Mouse (Mus musculus) hindbrain, postnatal 0 days (tissue): ENCODE measurements around the gene Casp1. TPM values are rescaled to one million over a fixed set of nuclear protein-coding genes. Genes with fewer than 3 reads are reported as not detected.

Experiments
- ATAC-seq: fragments of 200-750 bp; cut with Nextera tagmentation; 2 replicates; pipeline ENCODE4 v1.8.0; 2017; ENCODE audit warnings: mild to moderate bottlenecking, moderate TSS enrichment, moderate library complexity
- DNase-seq: peaks from one replicate; pipeline ENCODE4 v3.0.0-alpha.2; 2015; ENCODE audit warnings: low spot score
- H3K27ac ChIP-seq: fragments of 300-500 bp; sonication (generic); 2 replicates; pipeline ENCODE4 v1.5.1; 2014; ENCODE audit warnings: mild to moderate bottlenecking
- H3K27me3 ChIP-seq: fragments of 300-500 bp; sonication (generic); 2 replicates; pipeline ENCODE4 v1.6.1; 2014; ENCODE audit warnings: low read length, mixed read lengths; ENCODE audit not compliant: insufficient read depth
- H3K36me3 ChIP-seq: fragments of 300-500 bp; sonication (generic); 2 replicates; pipeline ENCODE4 v1.6.1; 2014; ENCODE audit warnings: low read length, mixed read lengths; ENCODE audit not compliant: insufficient read depth
- H3K4me1 ChIP-seq: fragments of 300-500 bp; sonication (generic); 2 replicates; pipeline ENCODE4 v1.6.1; 2014; ENCODE audit warnings: antibody characterized with exemption, low read length, mixed read lengths; ENCODE audit not compliant: insufficient read depth
- H3K4me2 ChIP-seq: fragments of 300-500 bp; sonication (generic); 2 replicates; pipeline ENCODE4 v1.6.1; 2014; ENCODE audit warnings: low read depth, mild to moderate bottlenecking, low read length, moderate library complexity, mixed read lengths
- H3K4me3 ChIP-seq: fragments of 300-500 bp; sonication (generic); 2 replicates; pipeline ENCODE4 v1.5.1; 2014; ENCODE audit warnings: low read length
- H3K9ac ChIP-seq: fragments of 300-500 bp; sonication (generic); replicated peaks from 2 replicates; pipeline ENCODE4 v1.6.1; 2014; ENCODE audit warnings: mild to moderate bottlenecking, low read length, moderate library complexity, mixed read lengths
- H3K9me3 ChIP-seq: fragments of 300-500 bp; sonication (generic); 2 replicates; pipeline ENCODE4 v1.6.1; 2016; ENCODE audit warnings: low read length, mixed read lengths
- CTCF ChIP-seq: IDR thresholded peaks from 2 replicates; pipeline ENCODE4 v1.5.1; 2016; ENCODE audit warnings: antibody characterized with exemption, control low read depth, low read depth
- WGBS: fragments of 180-500 bp; shearing (Covaris S2); extraction: QIAGEN DNeasy Blood & Tissue Kit; methylation state at CpG from one replicate; pipeline ENCODE4 v1.1.7; 2014; 5-methylcytosine and 5-hydroxymethylcytosine counted together
- polyA plus RNA-seq: library from polyadenylated mRNA; unstranded; fragments of >200 nt; fragmentation: Nextera tagmentation; extraction: Ambion mirVana; gene quantifications from 2 replicates; pipeline ENCODE4 v1.2.1, GENCODE M21; 2015
- total RNA-seq: library from RNA; depleted of rRNA; stranded (reverse); fragments of >200 nt; gene quantifications from 2 replicates; pipeline ENCODE4 v1.2.3, GENCODE M21; 2014; rRNA removed

Gene Casp1
- total RNA-seq, result 1.6 TPM in 1 of 2 replicates, not detected in the other
- 1.4 and 1.7 TPM in 2 replicates for polyA plus RNA-seq

DNA sequence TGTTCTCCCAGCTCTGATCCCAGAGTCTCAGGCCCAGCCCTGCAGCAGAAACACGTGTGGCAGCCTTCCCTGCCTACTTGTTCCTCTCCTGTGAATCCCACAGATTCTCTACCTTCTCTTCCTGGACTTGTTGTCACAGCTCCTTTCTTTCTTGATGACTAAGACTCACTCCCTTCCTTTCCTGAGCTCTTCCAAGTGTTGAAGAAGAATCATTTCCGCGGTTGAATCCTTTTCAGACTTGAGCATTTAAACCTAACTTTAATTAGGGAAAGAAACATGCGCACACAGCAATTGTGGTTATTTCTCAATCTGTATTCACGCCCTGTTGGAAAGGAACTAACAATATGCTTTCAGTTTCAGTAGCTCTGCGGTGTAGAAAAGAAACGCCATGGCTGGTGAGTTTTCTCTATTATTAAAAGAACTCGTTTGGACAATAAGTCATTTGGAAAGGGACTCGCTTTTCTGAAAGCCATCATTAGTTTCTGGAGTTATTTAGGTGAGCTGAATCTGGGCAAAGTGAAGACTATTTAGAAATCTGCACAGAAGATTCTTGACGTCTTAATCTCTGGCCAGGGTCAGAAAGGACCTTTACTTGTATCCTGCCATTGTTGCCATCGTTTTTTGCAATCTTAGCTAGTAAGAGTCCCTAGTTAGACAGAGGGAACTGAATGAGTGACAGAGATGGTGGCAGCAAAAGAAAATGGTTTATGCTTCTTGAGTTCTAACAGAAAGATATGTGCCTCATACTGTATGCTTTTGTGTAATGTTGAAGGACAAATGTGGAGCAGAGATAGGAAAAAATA lies at the start of gene Casp1:
Gene Casp1 (plus strand): TSS at position 189 of the 803 bp plus-strand sequence.
- ATAC-seq, result no peak
- Histone ChIP-seq H3K27me3 (no peaks in the 10 kb centered on the region), H3K4me1 (no peaks in the 10 kb centered on the region), H3K4me2 (no peak within 1 kb of the TSS), H3K4me3 (no peak within 1 kb of the TSS), H3K9me3 (no peaks in the 10 kb centered on the region), H3K9ac (no peak within 1 kb of the TSS), H3K27ac (no peak within 1 kb of the TSS), H3K36me3 (no peaks in the 10 kb centered on the region)
- TF ChIP-seq CTCF, result no peak
- 57% methylated on average over 11 of the region's 11 CpGs for WGBS
- no peak for DNase-seq

- DNase-seq, result no peak
- Histone ChIP-seq H3K27me3 (no peaks in the 10 kb centered on the region), H3K36me3 (no peaks in the 10 kb centered on the region), H3K4me1 (no peaks in the 10 kb centered on the region), H3K4me2 (no peak overlapping the region), H3K4me3 (no peak overlapping the region), H3K9ac (no peak overlapping the region), H3K27ac (no peak overlapping the region), H3K9me3 (no peaks in the 10 kb centered on the region)
- no peak for ATAC-seq
- 51% methylated on average over 2 of the region's 2 CpGs for WGBS
- no peak for TF ChIP-seq CTCF
Measured at GRCm38 (mm10) chr9:5263951-5264475, 34.3 kb upstream of the Casp1 start.

DNA sequence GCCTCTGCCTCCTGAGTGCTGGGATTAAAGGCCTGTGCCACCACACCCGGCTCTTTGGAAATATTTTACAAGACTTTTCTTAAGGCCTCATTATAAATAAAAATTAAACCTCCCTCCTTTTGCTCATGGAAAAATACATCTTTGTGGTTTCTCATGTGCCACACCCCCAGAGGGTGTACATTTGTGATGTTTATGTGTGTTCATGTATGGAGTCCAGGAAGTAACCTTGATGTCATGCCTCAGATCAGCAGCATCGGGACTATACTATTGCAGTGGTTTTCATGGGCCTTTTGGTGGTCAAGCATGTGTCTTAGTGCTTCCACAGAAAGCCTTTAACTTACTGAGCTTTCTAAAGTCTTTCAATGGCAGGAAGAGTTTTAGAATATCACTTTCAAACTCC lies 28.0 kb upstream of the Casp1 start:
- H3K4me2 ChIP-seq, result no peak overlapping the region
- H3K27me3 ChIP-seq, result no peaks in the 10 kb centered on the region
- no peak overlapping the region for H3K27ac ChIP-seq
- 90% methylated on average over 2 of the region's 2 CpGs for WGBS
- no peak overlapping the region for H3K4me3 ChIP-seq
- no peak overlapping the region for H3K9ac ChIP-seq
- ATAC-seq (no peak), DNase-seq (no peak)
- no peak for TF ChIP-seq CTCF
- H3K36me3 ChIP-seq, result no peaks in the 10 kb centered on the region
- no peaks in the 10 kb centered on the region for H3K4me1 ChIP-seq
- H3K9me3 ChIP-seq, result no peaks in the 10 kb centered on the region

DNA sequence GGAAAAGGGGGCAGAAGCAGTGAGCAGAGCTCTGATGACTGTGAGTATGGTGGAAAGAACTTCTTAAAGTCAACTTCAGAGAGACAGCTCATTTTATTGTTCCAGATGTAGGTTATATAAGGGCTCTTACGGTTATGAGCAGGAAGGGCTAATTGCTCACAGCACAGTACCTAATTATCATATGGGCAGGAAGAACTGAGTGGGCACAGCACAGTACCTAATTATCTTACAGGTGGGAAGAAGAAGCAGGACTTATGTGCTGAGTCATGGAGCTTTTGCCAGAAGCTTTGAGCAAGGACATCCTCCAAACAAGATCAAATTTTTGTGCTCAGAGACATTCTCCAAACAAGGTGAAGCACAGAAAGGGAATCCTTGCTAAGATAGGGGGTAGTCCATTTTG lies 27.4 kb upstream of the Casp1 start:
- Histone ChIP-seq H3K27ac (no peak overlapping the region), H3K4me2 (no peak overlapping the region), H3K9ac (no peak overlapping the region), H3K4me3 (no peak overlapping the region), H3K4me1 (no peaks in the 10 kb centered on the region), H3K36me3 (no peaks in the 10 kb centered on the region), H3K27me3 (no peaks in the 10 kb centered on the region), H3K9me3 (no peaks in the 10 kb centered on the region)
- ATAC-seq, result no peak
- WGBS, result 79% methylated on average over 1 of the region's 1 CpGs
- no peak for TF ChIP-seq CTCF
- no peak for DNase-seq

GRCm38 (mm10) chr9:5271334-5271845 lies 26.9 kb upstream of the Casp1 start:
- Histone ChIP-seq H3K27ac (no peak overlapping the region), H3K36me3 (no peaks in the 10 kb centered on the region), H3K4me3 (no peak overlapping the region), H3K27me3 (no peaks in the 10 kb centered on the region), H3K4me1 (no peaks in the 10 kb centered on the region), H3K9ac (no peak overlapping the region), H3K4me2 (no peak overlapping the region), H3K9me3 (no peaks in the 10 kb centered on the region)
- TF ChIP-seq CTCF, result no peak
- DNase-seq (no peak), ATAC-seq (no peak)
- 81% methylated on average over 6 of the region's 6 CpGs for WGBS

DNA sequence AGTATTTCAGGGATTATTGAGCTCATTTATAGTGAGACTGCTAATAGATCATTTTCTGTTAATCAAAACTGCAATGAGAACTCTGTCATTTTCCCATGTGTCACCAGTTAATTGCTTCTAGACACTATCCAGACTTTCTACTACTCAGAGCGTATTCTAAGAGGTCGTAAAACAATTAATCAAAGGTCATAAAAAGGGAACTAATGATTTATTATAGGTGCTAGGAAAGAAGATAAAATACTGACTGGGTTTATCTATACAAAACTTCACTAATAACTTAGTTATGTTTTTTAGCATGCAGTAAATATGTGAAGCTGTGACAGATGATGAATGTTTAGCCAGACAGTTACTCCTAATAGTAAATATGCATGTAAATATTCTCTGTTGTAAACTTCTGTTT lies 12.2 kb upstream of the Casp1 start:
- ATAC-seq, result no peak
- no peak for DNase-seq
- Histone ChIP-seq H3K27me3 (no peaks in the 10 kb centered on the region), H3K4me3 (no peak overlapping the region), H3K9me3 (no peaks in the 10 kb centered on the region), H3K4me1 (no peaks in the 10 kb centered on the region), H3K9ac (no peak overlapping the region), H3K36me3 (no peaks in the 10 kb centered on the region), H3K27ac (no peak overlapping the region), H3K4me2 (no peak overlapping the region)
- TF ChIP-seq CTCF, result no peak
- WGBS, result 82% methylated on average over 2 of the region's 2 CpGs

DNA sequence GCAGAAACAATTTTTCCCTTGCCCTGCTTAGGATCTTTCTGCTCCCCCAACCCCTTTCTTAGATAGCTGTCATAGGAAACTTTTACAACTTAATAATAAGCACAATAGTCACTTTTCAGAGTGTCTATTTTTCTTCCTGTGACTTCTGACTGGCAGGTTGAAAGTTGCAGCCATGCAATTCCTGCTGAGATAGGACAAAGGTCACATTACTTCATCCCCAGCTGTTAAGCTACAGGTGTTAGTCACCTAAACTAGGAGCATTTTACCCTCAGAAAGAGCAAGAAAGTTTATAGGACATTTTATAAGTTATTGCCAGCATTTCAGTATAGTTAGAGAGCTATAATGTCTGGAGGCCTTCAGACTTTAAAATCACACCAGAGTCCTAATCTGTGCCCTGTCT lies 11.7 kb upstream of the Casp1 start:
- Histone ChIP-seq H3K4me1 (no peaks in the 10 kb centered on the region), H3K9me3 (no peaks in the 10 kb centered on the region), H3K9ac (no peak overlapping the region), H3K4me3 (no peak overlapping the region), H3K27ac (no peak overlapping the region), H3K27me3 (no peaks in the 10 kb centered on the region), H3K36me3 (no peaks in the 10 kb centered on the region), H3K4me2 (no peak overlapping the region)
- ATAC-seq, result no peak
- no peak for TF ChIP-seq CTCF
- no peak for DNase-seq
